Mouse (Mus musculus) frontal cortex, adult (tissue): ENCODE results near the gene Fras1.

Experiments used
- ATAC-seq: cut with Nextera tagmentation; 2 replicates; pipeline ENCODE4 v1.9.2; 2017; ENCODE audit warnings: mild to moderate bottlenecking, moderate library complexity, mixed read lengths; ENCODE audit not compliant: low TSS enrichment

The Fras1 gene

DNA sequence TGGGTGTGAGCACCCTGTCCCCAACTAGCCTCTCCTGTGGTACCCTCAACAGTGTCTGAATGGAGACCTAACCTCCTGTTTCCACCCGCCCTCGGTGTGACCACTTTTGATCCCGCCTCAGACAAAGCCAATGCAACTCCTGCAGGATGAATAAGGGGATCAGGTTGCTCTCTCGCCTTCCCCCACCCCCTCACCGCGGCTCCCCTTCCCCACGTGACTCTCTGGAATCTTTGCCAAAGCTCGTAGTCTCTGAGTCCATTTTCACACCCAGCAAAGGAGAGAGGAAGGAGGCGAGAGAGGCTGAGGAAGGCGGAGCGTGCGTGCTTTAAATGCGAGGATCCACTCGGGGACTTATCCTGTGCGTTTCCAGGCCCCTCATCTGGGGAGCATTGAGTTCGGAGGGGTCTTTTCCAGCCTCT is at the start of gene Fras1:
Gene Fras1, plus strand, starts transcription at position 389 of the 419 bp plus-strand sequence.
- ATAC-seq, result peak; percentile 38

DNA sequence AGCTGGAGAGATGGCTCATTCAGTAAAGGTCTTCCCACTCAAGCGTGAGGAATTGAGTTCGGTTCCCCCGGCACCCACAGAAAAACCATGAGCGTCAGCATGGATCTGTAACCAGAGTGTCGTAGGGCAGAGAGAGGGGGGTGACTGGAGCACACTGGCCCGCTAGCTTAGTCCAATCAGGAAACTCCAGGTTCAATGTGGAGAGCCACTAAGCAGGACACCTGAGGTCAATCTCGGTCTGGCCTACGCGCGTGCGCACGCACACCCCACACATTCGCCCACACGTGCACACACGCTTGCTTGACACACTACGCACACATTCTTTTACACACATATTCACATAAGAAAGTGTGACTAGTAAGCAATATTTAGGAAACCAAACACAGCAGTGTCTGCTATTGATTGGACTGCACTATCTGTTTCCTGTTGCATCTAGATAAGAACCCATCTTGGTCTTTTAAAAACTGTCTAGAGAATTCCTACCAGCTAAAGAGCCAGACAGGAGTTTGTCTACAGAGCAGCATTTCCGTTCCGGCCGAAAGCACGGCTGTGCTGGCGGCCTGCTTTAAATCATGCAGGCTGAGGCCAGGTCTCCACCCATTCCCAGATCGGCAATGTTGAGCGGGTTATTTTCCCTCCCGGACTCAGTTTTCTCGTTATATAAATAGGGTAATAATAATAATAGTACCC is 42.6 kb upstream of the Fras1 start:
- peak; percentile 62 for ATAC-seq

DNA sequence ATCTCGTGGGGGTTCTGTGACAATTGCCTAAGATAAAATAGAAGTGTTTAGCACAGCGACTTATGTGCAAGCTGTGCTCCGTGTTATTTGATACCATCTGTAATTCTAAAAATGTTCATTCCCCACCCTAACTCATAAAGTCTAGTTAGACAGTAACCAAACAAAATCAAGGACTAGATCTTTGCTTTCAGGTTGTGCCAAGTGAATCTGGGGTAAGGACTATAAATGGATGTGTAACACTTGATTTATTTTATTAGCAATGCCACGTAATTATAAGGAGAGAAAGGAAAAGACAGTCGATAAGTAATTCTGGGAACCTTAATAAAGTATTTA is 42.1 kb upstream of the Fras1 start:
- no peak for ATAC-seq

DNA sequence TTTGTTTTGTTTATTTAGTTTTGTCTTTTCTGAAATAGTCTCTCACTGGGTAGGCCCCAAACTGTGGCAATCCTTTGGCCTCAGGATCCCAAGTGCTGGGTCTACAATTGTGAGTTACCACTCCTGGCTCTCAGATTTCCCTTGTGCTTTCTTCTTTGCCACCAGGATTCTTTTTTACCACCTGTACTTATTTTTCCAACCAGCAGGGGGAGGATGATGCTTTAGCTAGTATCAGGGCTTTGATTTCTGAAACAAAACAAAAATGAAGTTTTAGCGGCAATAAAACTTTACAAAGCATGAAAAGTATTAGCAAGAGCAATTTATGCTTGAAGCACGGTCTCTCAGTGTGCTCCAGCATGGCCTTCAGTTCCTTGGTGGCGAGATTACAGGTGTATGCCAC is 39.8 kb upstream of the Fras1 start:
- peak; percentile 73 for ATAC-seq

DNA sequence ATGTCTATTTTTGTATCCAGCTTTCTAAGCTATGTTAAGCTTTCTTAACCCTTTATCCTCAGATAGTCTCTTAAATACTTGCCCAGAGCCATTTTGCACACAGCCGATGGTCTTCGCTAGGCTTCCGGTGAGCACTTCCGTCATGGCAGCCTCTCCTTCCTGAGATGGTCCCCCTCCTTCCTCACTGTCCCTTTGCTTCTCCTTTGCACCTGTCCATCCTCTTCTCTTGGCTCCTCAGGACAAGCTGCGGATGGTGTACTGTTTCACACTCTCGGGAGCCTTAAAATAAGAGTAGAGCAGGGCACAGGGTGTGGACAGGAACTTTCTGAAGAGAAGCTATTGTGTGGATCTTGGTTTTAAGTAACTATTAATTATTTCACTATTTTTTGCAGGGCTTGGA is 33.2 kb upstream of the Fras1 start:
- ATAC-seq, result no peak

DNA sequence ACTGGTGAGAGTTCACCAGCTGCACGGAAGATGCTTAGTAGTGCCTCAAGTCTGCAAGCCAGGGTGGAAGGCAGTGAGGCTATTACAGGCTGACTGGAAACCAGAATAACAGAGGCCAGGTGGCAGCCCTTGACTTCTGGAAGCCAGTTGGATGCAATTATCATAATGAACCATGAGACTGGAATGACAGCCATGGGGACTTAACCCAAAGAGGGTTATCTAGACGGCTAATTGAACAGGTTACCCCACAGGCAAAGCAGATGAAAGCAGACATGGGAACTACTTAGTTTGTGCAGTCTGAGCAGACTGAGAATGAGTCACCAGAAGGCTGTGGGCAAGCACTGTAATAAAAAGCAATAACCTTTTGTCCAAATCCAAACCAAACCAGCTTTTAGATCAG is 28.8 kb upstream of the Fras1 start:
- ATAC-seq, result no peak

DNA sequence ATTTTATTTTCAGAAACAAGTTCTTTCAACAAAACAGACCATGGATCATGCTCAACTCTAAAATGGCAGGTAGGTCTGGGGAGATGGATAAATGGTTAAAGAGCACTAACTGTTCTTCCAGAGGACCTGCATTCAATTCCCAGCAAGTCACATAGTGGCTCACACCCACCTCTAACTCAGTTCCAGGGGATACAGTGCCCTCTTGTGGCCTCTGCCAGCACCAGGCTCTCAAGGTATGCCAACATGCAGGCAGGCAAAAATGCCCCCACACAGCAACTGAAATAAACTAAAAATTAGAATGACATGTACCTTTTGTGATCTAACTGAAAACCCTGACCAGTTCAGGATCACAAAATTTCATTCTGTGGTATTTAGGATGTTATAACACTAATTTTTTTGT is 21.8 kb upstream of the Fras1 start:
- no peak for ATAC-seq

DNA sequence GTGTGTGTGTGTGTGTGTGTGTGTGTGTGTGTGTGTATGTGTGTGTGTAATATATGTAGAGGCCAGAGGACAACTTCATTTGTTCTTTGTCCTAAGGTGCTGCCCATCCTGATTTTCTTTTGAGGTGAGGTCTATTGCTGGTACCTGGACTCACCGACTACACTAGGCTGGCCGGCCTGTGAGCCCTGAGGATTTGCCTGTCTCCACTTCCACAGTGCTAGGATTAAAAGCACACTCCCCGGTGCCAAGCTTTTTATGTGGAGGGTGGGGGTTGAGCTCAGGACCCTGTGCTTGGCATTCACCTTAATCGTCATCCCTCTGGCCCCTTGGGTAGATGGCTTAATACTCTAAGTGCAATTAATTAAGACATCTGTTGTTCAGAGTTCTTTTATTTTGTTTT is 9.8 kb upstream of the Fras1 start:
- ATAC-seq, result no peak

DNA sequence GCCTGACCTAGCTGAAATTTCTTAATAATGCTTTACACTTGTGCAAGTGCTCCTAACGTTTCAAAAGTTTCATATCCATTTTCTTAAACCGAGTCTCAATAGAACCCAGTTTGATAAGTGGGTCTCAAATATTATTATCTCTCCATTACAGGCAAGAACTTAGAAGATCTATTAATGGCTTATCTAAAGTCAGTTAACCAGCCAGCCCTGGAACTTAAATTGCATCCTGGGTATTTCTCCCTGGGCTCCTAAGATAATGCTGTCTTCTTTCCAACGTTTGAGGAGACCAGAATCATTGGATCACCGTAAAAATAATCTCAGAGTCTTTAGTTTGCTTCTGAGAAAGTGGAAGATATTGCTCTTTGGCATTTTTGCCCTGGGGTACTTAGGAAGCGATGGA is 8.2 kb upstream of the Fras1 start:
- ATAC-seq, result no peak

DNA sequence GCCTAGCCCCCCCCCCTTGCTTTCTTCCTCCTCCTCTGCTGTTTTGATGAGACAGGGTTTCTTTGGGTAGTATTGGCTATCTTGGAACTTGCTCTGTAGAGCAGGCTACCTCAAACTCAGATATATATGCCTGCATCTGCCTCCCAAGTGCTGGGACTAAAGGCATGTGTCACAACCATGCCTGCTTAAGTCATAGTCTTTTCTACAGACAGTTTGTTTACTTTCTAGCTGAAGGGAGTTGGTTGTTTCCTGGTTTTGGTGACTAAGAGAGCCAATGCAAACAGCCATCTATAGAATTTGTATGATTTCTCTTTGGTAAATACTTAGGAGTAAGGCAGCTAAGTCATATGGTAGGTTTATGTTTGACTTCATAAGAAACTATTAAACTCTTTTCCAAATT is 6.5 kb upstream of the Fras1 start:
- ATAC-seq, result no peak

DNA sequence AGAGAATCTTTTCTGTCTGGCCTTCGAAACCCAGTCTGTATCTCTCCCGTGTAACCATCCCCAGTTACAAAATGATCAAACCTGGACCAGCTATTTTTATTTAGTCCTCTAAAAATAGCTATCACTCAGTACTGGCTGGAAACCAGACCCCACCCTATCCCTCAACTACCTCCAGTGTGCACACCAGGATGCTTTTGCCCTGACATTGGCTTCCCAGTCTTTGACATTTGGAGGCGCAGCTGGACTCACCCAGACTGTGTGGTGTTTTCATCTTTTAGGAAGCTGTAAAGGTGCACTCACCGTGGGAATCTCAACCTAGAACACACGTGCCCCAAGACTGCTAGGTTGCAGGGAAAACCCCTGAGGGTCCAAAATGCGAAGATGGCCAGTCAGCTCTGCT is 649 bp upstream of the Fras1 start:
- no peak for ATAC-seq

DNA sequence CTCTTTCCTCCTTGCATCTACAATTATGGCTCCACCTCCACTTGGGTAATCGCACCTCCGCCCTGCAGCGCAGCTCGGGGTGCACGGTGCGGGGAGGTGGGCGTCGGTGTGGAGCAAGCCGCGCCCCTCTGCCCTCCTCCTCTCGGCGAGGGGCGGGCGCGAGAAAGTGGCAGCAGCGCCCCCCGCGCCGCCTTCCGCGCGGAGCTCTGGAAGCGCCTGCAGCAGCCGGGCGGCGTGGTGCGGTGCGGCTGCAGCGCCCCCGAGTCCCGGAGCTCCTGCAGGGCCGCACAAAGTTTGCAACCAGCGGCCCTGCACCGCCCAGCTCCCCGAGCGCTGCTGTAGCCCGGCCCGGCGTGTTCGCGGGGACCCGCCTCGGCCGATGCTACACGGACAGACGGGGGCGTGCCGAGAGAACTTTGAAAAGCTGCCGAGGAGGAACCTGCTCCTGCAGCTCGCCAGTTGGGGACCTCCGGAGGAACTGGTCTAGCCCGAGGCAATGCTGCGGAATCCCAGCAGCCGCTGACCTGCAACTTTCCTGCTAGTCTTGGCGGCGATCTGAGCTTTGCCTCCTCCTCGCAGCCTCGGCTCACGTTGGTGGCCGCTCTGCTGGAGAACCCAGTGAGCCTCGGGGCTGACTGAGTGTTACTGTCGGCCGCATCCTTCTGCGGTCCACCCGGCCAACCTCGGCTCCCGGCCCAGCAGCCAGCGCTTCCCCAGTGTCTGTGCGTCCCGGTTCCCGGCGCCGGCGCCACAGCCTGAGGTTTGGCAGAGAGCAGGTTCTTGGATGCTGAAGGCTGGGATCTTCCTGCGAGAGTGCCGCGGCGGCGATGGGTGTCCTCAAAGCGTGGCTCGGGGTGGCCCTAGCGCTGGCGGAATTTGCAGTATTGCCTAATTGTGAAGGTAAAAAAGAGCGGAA is 489 bp downstream of the Fras1 start:
- ATAC-seq, result peak; percentile 70

DNA sequence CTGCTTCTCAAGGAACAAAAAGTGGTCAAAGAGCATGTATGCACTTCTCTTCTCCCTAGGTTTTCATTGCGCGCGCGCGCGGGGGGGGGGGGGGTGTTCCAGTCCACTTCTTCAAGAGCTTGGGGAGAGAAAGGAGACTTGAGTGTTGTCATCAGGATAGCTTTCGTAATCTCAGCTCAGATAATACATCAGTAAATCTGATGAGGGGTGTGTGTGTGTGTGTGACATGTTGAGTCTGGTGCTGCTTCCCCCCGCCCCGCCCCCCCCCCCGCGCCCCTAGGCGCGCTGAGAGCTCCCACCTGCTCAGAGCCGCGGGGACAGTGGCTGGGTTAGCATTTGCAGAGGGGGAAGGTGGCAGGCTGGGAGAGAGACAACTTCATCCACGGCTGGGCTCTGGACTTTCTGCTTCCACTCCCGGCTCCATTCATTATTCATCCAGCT is 1.7 kb downstream of the Fras1 start:
- no peak for ATAC-seq

DNA sequence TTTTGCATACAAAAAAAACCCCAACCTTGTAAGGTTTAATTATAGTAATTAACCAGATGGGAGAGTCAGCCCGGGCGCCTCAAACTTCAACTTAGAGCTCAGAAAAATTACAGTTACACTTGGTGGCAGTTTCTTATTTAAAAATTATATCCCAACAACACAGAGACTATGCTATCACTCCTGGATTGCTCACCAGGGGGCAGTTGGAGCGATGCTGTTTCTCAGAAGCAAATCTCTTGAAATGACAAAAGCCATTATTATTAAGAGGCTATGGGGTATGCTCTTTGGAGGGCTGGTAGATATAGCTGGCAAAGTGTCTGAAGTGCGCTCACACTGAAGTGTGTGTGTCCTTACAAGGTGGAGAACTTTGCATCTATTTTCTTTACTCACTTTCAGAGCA is 2.5 kb downstream of the Fras1 start:
- no peak for ATAC-seq

DNA sequence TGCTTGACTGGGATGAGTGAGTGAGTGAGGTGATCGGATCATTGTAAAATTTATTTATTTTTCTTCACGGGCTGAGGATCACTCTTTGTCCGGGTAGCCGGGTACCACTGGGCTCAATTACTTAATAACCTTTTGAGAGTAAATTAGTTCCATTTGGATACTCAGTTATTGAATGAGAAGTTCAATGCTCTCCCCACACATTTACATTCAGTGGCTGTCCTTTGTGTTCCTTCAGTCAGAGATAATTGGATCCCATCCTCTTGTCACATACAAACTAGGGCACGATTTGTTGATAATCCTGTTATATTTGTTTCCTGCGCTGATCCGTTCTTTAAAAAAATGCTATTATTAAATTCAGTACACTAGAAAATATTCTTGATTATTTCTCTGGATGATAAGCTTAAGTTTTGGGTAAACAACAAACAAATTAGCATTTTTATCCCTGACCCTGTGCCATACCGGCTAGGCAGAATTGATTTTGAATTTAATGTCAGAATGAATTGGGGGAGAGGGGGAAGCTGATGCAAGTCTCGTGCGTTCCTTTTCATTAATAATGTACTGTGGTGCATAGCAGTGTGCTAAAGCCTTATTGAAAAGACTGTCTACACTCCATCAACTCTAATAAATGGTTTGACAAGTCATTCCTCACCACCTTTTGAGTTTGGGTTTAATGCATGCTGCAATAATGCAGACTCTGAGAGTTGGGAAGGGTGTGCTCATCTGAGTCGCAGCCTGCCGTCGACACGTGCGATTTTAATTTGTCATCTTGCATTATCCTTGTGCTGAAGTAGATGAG is 12.6 kb downstream of the Fras1 start:
- ATAC-seq, result no peak

DNA sequence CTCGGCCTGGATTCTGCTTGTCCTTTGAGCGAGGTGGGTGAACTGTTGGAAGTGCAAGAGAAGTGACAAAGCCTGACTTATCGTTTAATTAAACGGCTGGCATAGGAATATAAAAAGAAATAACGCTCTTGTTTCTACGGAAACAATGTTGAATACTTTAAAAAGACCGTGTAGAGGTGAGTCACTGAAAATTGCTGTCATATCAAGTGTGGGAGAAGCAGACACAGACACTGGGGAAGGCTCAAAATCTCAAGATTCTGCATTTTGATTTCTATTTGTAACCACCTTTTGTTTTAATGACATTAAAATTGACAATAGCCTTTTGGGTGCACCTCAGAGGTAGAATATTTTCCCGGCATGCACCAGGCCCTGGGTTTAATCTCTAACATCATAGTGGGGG is 14.6 kb downstream of the Fras1 start:
- no peak; the same call in 1 of the 2 replicates for ATAC-seq

DNA sequence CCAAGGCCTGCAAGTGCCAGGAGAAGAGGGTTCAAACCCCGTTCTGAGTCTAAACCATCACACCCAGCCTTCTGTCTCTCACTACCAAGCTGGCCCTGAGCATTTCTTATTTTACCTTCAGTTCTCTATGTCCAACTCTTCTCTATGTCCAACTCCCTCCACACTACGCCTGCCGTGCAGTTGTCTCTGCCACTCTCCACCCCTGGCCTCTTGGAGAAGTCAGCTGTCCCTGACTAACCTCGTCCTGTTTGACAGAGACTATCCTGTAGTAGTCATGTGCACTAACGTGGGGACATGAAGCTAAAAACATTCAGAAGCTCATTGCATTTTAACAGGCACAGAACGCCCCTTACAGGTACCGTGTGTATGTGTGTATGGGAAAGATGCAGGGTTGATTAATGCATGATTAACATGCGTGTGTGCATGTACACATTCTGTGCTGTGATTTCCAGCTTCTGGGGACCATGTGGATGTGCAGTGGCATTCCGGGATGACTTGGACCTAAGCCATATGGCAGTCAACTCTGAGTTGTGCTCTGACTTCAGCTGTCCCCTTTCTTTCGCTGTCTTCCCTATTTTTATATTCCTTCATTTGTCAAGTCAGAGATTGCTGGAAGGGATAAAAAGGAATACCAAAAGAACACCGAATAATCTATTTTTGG is 16.3 kb downstream of the Fras1 start:
- peak; percentile 52 for ATAC-seq

DNA sequence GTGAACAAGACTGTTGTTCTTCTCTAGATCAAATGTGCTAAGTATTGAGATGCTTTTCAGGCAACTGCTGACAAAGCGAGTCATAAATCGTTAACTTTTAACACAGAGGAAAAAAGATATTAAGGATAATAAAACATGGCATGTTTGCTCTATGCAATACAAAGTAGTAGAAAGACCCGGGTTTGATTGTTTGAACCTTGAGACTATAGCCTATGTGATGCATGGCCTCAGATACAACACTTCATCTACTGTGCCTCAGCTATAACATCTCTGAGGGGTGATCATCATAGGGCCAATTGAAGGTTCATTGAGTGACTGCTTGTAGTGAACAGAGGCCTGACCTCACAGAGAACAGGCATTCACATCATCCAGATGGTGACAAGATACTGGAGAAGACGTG is 17.3 kb downstream of the Fras1 start:
- no peak for ATAC-seq

DNA sequence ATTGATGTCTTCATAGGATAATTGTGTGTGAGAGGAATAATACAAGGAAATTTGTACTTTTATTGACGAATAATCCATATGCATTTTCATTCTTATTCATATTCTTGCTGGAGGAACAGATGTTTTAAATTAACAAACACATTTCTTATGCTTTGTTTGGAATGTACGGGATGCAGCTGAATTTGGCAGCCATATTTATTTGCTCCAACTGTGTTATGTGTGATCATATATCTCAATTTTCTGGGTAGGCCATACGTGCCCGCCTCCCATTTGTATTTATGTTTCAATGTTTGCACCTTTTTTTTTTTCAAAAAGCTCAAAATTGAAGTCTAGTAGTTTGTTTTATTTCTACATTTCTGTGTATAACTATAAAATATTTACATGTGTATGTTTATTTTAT is 21.2 kb downstream of the Fras1 start:
- ATAC-seq, result no peak

DNA sequence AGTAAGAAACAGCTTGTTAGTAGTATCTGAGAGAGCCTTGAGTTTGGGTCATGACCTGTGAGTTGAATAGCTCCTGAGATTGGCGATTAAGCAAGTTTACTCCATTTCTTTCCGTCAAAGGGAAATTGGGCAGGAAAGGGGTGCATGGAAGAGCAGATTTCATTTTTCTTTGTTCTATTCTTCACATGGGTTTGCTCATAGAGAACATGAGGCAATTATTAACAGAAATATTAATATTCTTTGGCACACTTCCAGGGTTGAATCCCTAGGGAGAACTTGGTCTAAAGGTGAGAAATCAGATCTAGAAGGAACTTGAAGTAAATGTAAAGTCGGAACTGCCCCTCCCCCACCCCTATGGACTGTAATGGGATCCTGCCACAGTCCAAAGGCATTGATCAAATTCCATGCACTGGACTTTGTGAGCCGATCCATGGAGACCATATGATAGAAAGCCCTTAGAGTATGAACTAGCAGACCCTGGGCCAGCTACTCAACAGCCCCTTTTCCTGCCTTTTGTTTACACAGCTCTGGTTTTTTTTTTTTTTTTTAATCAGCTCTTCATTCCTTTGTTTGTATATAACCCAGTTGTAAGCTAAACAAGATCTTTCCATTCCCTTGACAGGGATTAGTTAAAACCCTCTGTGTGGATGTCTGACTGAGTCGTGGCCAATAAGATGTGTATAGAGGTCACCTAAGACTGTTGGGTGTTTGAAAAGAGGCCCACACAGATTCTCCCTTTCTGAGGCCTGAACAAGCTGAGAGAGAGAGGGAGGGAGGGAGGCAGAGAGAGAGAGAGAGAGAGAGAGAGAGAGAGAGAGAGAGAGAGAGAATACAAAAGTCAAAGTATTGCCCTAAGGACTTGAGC is 22.3 kb downstream of the Fras1 start:
- no peak for ATAC-seq

DNA sequence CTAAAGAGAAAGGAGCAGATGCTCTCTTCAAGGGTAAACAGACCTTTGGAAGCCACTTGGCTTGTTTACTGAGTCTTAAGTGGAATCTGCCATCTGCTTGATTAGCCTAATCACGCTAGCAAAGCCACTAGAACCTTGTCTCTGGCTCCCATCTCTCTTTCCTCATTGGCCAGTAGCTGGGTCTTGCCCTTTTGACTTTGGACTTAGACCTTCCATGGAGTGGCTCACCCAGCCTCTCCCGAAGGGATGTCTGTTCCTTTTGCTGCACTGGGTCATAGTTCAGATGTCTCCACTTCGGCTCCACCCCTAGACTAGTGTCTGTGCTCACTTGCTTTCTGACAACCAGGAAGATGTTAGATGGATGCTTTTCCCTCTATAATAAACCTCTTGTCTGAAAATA is 28.8 kb downstream of the Fras1 start:
- ATAC-seq, result no peak
